Mouse (Mus musculus): ENCODE data around the gene A830031A19Rik. TPM values are rescaled to one million over a fixed set of nuclear protein-coding genes. Genes with fewer than 3 reads are reported as not detected.

A830031A19Rik gene
- polyA plus RNA-seq, 1 experiment from 2014 or later, result not detected

GRCm38 (mm10) chr11:24014642-24015041, 60.2 kb downstream of the A830031A19Rik start:
- TF ChIP-seq CTCF (IDR thresholded peaks at IDR 0.05; ENCODE audit: low read depth), result no peak
- no peaks in the 10 kb centered on the region for H3K27me3 ChIP-seq (replicated peaks; ENCODE audit: control insufficient read depth, insufficient read depth, low read length)

DNA sequence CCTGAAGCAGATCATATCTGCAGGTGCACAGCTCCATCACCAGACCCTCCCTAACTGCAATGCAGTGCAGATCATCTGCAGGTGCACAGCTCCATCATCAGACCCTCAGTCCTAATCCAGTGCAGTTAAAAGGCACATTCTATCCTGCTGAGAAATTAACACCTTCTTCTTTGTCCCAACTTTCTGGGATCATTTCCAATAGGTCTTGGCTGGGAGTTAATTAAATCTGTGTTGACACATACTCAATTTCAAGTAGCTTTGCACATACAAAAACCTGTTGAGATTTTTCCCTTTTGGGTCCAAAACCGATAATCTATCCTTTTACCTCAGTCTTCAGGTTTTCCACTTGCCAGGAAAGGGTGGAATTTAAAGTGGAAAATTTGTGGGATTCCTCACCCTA, 62.6 kb downstream of the A830031A19Rik start:
- Histone ChIP-seq H3K4me2 (replicated peaks; ENCODE audit: low read depth) (no peak overlapping the region), H3K4me3 (ENCODE audit: low read depth, low read length) (no peak overlapping the region), H3K27me3 (replicated peaks; ENCODE audit: control insufficient read depth, insufficient read depth, low read length) (no peaks in the 10 kb centered on the region), H3K9ac (ENCODE audit: low read depth, low read length) (no peak overlapping the region), H3K9me3 (ENCODE audit: control insufficient read depth) (no peaks in the 10 kb centered on the region), H3K4me1 (replicated peaks; ENCODE audit: control insufficient read depth, insufficient read depth, low read length) (no peaks in the 10 kb centered on the region), H3K27ac (ENCODE audit: low read depth, low read length) (no peak overlapping the region), H3K36me3 (ENCODE audit: control insufficient read depth, insufficient read depth) (no peaks in the 10 kb centered on the region)
- ATAC-seq, result no peak
- 87% methylated on average over 1 of the region's 1 CpGs for WGBS
- no peak for TF ChIP-seq CTCF (IDR thresholded peaks at IDR 0.05; ENCODE audit: low read depth)

More at GRCm38 (mm10) chr11:24014642-24015041, 60.2 kb downstream of the A830031A19Rik start:
- ATAC-seq, result no peak
- no peak overlapping the region for H3K9ac ChIP-seq (ENCODE audit: low read depth, low read length)
- no peaks in the 10 kb centered on the region for H3K36me3 ChIP-seq (ENCODE audit: control insufficient read depth, insufficient read depth)
- H3K4me2 ChIP-seq (replicated peaks; ENCODE audit: low read depth), result no peak overlapping the region
- WGBS, result 62% methylated on average over 5 of the region's 5 CpGs
- H3K27ac ChIP-seq (ENCODE audit: low read depth, low read length), result no peak overlapping the region
- H3K9me3 ChIP-seq (ENCODE audit: control insufficient read depth), result no peaks in the 10 kb centered on the region
- H3K4me1 ChIP-seq (replicated peaks; ENCODE audit: control insufficient read depth, insufficient read depth, low read length), result no peaks in the 10 kb centered on the region
- H3K4me3 ChIP-seq (ENCODE audit: low read depth, low read length), result no peak overlapping the region

DNA sequence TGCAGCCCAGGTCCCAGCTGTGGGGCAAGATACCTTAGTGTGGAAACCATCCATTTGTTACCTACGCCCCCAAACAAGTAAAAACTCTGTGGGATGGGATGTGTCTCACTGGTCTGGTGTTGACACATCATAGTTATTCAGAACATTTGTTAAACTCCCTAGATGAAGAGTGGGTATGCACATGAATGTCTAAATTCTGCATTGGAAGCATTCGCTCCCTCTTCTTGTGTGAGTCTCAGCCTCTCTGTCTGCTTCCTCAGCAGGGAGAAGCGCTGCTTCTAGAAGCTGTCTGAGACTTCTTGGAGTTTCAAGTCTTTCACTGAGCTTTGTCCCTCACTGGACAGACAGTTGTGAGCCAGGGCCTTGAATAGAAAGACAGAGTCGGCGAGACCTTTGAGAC, 65.9 kb downstream of the A830031A19Rik start:
- H3K9me3 ChIP-seq (ENCODE audit: control insufficient read depth), result no peaks in the 10 kb centered on the region
- no peaks in the 10 kb centered on the region for H3K36me3 ChIP-seq (ENCODE audit: control insufficient read depth, insufficient read depth)
- no peak for ATAC-seq
- H3K27me3 ChIP-seq (replicated peaks; ENCODE audit: control insufficient read depth, insufficient read depth, low read length), result no peaks in the 10 kb centered on the region
- H3K27ac ChIP-seq (ENCODE audit: low read depth, low read length), result no peak overlapping the region
- H3K4me3 ChIP-seq (ENCODE audit: low read depth, low read length), result no peak overlapping the region
- whole genome bisulfite sequencing, result 70% methylated on average over 5 of the region's 5 CpGs
- no peak for TF ChIP-seq CTCF (IDR thresholded peaks at IDR 0.05; ENCODE audit: low read depth)
- H3K4me1 ChIP-seq (replicated peaks; ENCODE audit: control insufficient read depth, insufficient read depth, low read length), result no peaks in the 10 kb centered on the region
- H3K9ac ChIP-seq (ENCODE audit: low read depth, low read length), result no peak overlapping the region
- H3K4me2 ChIP-seq (replicated peaks; ENCODE audit: low read depth), result no peak overlapping the region

- H3K4me2 ChIP-seq (replicated peaks; ENCODE audit: low read depth), result no peak overlapping the region
- H3K4me3 ChIP-seq (ENCODE audit: low read depth, low read length), result no peak overlapping the region
- H3K36me3 ChIP-seq (ENCODE audit: control insufficient read depth, insufficient read depth), result no peaks in the 10 kb centered on the region
- ATAC-seq, result no peak
- no peaks in the 10 kb centered on the region for H3K27me3 ChIP-seq (replicated peaks; ENCODE audit: control insufficient read depth, insufficient read depth, low read length)
- H3K4me1 ChIP-seq (replicated peaks; ENCODE audit: control insufficient read depth, insufficient read depth, low read length), result no peaks in the 10 kb centered on the region
- no peaks in the 10 kb centered on the region for H3K9me3 ChIP-seq (ENCODE audit: control insufficient read depth)
- WGBS, result 35% methylated on average over 5 of the region's 5 CpGs
- no peak overlapping the region for H3K27ac ChIP-seq (ENCODE audit: low read depth, low read length)
- peak; percentile 64 for TF ChIP-seq CTCF (IDR thresholded peaks at IDR 0.05; ENCODE audit: low read depth)
- H3K9ac ChIP-seq (ENCODE audit: low read depth, low read length), result no peak overlapping the region
These were observed 66.6 kb downstream of the A830031A19Rik start for GRCm38 (mm10) chr11:24008244-24008643.

GRCm38 (mm10) chr11:24005445-24006156, 69.3 kb downstream of the A830031A19Rik start:
- H3K4me2 ChIP-seq (replicated peaks; ENCODE audit: low read depth), result no peak overlapping the region
- no peak for TF ChIP-seq CTCF (IDR thresholded peaks at IDR 0.05; ENCODE audit: low read depth)
- no peaks in the 10 kb centered on the region for H3K27me3 ChIP-seq (replicated peaks; ENCODE audit: control insufficient read depth, insufficient read depth, low read length)
- no peaks in the 10 kb centered on the region for H3K4me1 ChIP-seq (replicated peaks; ENCODE audit: control insufficient read depth, insufficient read depth, low read length)
- no peaks in the 10 kb centered on the region for H3K36me3 ChIP-seq (ENCODE audit: control insufficient read depth, insufficient read depth)
- no peak overlapping the region for H3K27ac ChIP-seq (ENCODE audit: low read depth, low read length)
- H3K4me3 ChIP-seq (ENCODE audit: low read depth, low read length), result no peak overlapping the region
- no peak for ATAC-seq
- 84% methylated on average over 15 of the region's 15 CpGs for WGBS
- H3K9ac ChIP-seq (ENCODE audit: low read depth, low read length), result no peak overlapping the region
- H3K9me3 ChIP-seq (ENCODE audit: control insufficient read depth), result no peaks in the 10 kb centered on the region

- Histone ChIP-seq H3K9me3 (ENCODE audit: control insufficient read depth) (no peaks in the 10 kb centered on the region), H3K27ac (ENCODE audit: low read depth, low read length) (no peak overlapping the region), H3K27me3 (replicated peaks; ENCODE audit: control insufficient read depth, insufficient read depth, low read length) (no peaks in the 10 kb centered on the region), H3K9ac (ENCODE audit: low read depth, low read length) (no peak overlapping the region), H3K36me3 (ENCODE audit: control insufficient read depth, insufficient read depth) (no peaks in the 10 kb centered on the region), H3K4me1 (replicated peaks; ENCODE audit: control insufficient read depth, insufficient read depth, low read length) (no peaks in the 10 kb centered on the region), H3K4me3 (ENCODE audit: low read depth, low read length) (no peak overlapping the region), H3K4me2 (replicated peaks; ENCODE audit: low read depth) (no peak overlapping the region)
- TF ChIP-seq CTCF (IDR thresholded peaks at IDR 0.05; ENCODE audit: low read depth), result no peak
- ATAC-seq, result no peak
- 35% methylated on average over 7 of the region's 7 CpGs for WGBS
These were observed 74.2 kb downstream of the A830031A19Rik start for GRCm38 (mm10) chr11:24000675-24001074.

Small RNA genes within 50 kb of the gene (microRNA-seq; reads per million reads assigned to microRNA genes)
- gene Gm44381, result not detected

Other genes with a start within 250 kb of the A830031A19Rik start
- 4.0 and 4.5 TPM in 2 replicates for gene Papolg, start 179.8 kb downstream of the A830031A19Rik start, polyA plus RNA-seq (2015; fragmentation: Nextera tagmentation; extraction: Ambion mirVana)
- 5.9 and 6.5 TPM in 2 replicates for gene Bcl11a, start 3.0 kb upstream of the A830031A19Rik start, polyA plus RNA-seq (2015; fragmentation: Nextera tagmentation; extraction: Ambion mirVana)

Data from intestine, postnatal 0 days (tissue).